Mouse (Mus musculus) cortical plate, adult 2 months (tissue): Measurements from ENCODE around the gene Ttyh1. TPM values are rescaled to one million over a fixed set of nuclear protein-coding genes. Genes with fewer than 3 reads are reported as not detected.

Experiments used
- H3K27ac ChIP-seq: fragments of 200-500 bp; 2 replicates; pipeline ENCODE4 v1.5.1; 2012; ENCODE audit warnings: low read length, control low read depth, inconsistent platforms; ENCODE audit not compliant: insufficient read depth
- H3K4me1 ChIP-seq: fragments of 200-500 bp; 2 replicates; pipeline ENCODE4 v1.6.1; 2011; ENCODE audit warnings: low read length; ENCODE audit not compliant: control insufficient read depth, insufficient read depth
- H3K4me3 ChIP-seq: fragments of 200-500 bp; 2 replicates; pipeline ENCODE4 v1.5.1; 2011; ENCODE audit warnings: mild to moderate bottlenecking, low read length, control low read depth; ENCODE audit not compliant: insufficient read depth
- CTCF ChIP-seq: fragments of 200-500 bp; IDR thresholded peaks from 2 replicates; pipeline ENCODE4 v1.5.1; 2011; ENCODE audit warnings: mild to moderate bottlenecking, control low read depth, low read length; ENCODE audit not compliant: insufficient read depth; ENCODE audit errors: extremely low read depth
- POLR2A ChIP-seq: fragments of 200-500 bp; IDR thresholded peaks from 2 replicates; pipeline ENCODE4 v1.6.1; 2011; ENCODE audit warnings: mild to moderate bottlenecking, low read length, control low read depth; ENCODE audit not compliant: insufficient read depth; ENCODE audit errors: extremely low read depth
- polyA plus RNA-seq: library from polyadenylated mRNA; depleted of rRNA; stranded (reverse); fragments of >200 nt; gene quantifications from 2 replicates; pipeline ENCODE4 v1.2.3, GENCODE M21; 2012

Gene Ttyh1
- polyA plus RNA-seq, 1 experiment: 817 TPM

GRCm38 (mm10) chr7:4130686-4131452, 11.7 kb downstream of the Ttyh1 start:
- H3K4me1 ChIP-seq: peaks cover 9% of the 10 kb centered on the region
- H3K4me3 ChIP-seq: no peak overlapping the region
- H3K27ac ChIP-seq: peak overlapping the region; percentile 1; the same call in 1 of the 2 replicates
- TF ChIP-seq POLR2A (no peak), CTCF (peak; percentile 77)

GRCm38 (mm10) chr7:4131964-4132363, 12.8 kb downstream of the Ttyh1 start:
- peaks cover 7% of the 10 kb centered on the region for H3K4me1 ChIP-seq
- H3K27ac ChIP-seq: peak overlapping the region; percentile 74
- H3K4me3 ChIP-seq: no peak overlapping the region
- TF ChIP-seq POLR2A (no peak), CTCF (no peak)

- Histone ChIP-seq H3K27ac (peak overlapping the region; percentile 74), H3K4me3 (no peak overlapping the region), H3K4me1 (peaks cover 7% of the 10 kb centered on the region)
- peak; percentile 28; the same call in 1 of the 2 replicates for TF ChIP-seq POLR2A
- no peak for TF ChIP-seq CTCF
Measured at GRCm38 (mm10) chr7:4132581-4132980, 13.4 kb downstream of the Ttyh1 start.

GRCm38 (mm10) chr7:4132998-4133397, 13.8 kb downstream of the Ttyh1 start:
- no peak for TF ChIP-seq CTCF
- no peak for TF ChIP-seq POLR2A
- Histone ChIP-seq H3K4me1 (peaks cover 7% of the 10 kb centered on the region), H3K27ac (peak overlapping the region; percentile 74), H3K4me3 (no peak overlapping the region)

GRCm38 (mm10) chr7:4134911-4135310, 15.7 kb downstream of the Ttyh1 start:
- H3K27ac ChIP-seq: no peak overlapping the region
- no peak for TF ChIP-seq CTCF
- no peak for TF ChIP-seq POLR2A
- no peak overlapping the region for H3K4me3 ChIP-seq
- H3K4me1 ChIP-seq: peaks cover 4% of the 10 kb centered on the region; the same call in 1 of the 2 replicates

GRCm38 (mm10) chr7:4136404-4136770, 17.2 kb downstream of the Ttyh1 start:
- TF ChIP-seq CTCF (no peak), POLR2A (no peak; the same call in 1 of the 2 replicates)
- H3K27ac ChIP-seq: peak overlapping the region; percentile 65
- H3K4me3 ChIP-seq: peak overlapping the region; percentile 85
- peaks cover 4% of the 10 kb centered on the region; the same call in 1 of the 2 replicates for H3K4me1 ChIP-seq

GRCm38 (mm10) chr7:4136771-4137531, 17.7 kb downstream of the Ttyh1 start, which contains the start of gene Leng8:
Gene Leng8 (plus strand): TSS chr7:4137039.
- Histone ChIP-seq H3K27ac (peak within 1 kb of the TSS; percentile 96), H3K4me3 (peak within 1 kb of the TSS; percentile 85), H3K4me1 (peaks cover 4% of the 10 kb centered on the region; the same call in 1 of the 2 replicates)
- TF ChIP-seq CTCF: no peak
- TF ChIP-seq POLR2A: peak; percentile 79

- H3K27ac ChIP-seq: peak overlapping the region; percentile 69
- H3K4me1 ChIP-seq: peaks cover 2% of the 10 kb centered on the region; the same call in 1 of the 2 replicates
- TF ChIP-seq CTCF: no peak
- no peak for TF ChIP-seq POLR2A
- H3K4me3 ChIP-seq: peak overlapping the region; percentile 85
Measured at GRCm38 (mm10) chr7:4137746-4138145, 18.5 kb downstream of the Ttyh1 start.

- Histone ChIP-seq H3K4me1 (peaks cover 2% of the 10 kb centered on the region; the same call in 1 of the 2 replicates), H3K4me3 (no peak overlapping the region; the same call in 1 of the 2 replicates), H3K27ac (no peak overlapping the region)
- TF ChIP-seq CTCF (no peak), POLR2A (no peak)
Measured at GRCm38 (mm10) chr7:4138181-4138580, 19.0 kb downstream of the Ttyh1 start.

GRCm38 (mm10) chr7:4138671-4139070, 19.5 kb downstream of the Ttyh1 start:
- TF ChIP-seq CTCF: no peak
- H3K4me3 ChIP-seq: no peak overlapping the region
- H3K27ac ChIP-seq: no peak overlapping the region
- H3K4me1 ChIP-seq: peaks cover 2% of the 10 kb centered on the region; the same call in 1 of the 2 replicates
